Mouse (Mus musculus) ES-E14 (cell line): ENCODE data around the gene Fam180a. TPM values are rescaled to one million over a fixed set of nuclear protein-coding genes. Genes with fewer than 3 reads are reported as not detected.

Experiments
- DNase-seq: peaks from one replicate; pipeline ENCODE4 v3.0.0-alpha.2; 2013; ENCODE audit warnings: low read depth, low spot score
- H3K27ac ChIP-seq: 2 replicates; pipeline ENCODE4 v1.5.1; 2012; ENCODE audit warnings: low read depth, mild to moderate bottlenecking, low read length, moderate library complexity, mixed read lengths; ENCODE audit not compliant: poor library complexity, insufficient read depth, severe bottlenecking
- H3K36me3 ChIP-seq: 2 replicates; pipeline ENCODE4 v1.6.1; 2012; ENCODE audit warnings: mild to moderate bottlenecking, low read length, moderate library complexity, mixed read lengths; ENCODE audit not compliant: control insufficient read depth, poor library complexity, insufficient read depth, severe bottlenecking
- H3K4me1 ChIP-seq, 2 experiments: fragments of 150-350 bp in 1 of 2; sonication (generic) in 1 of 2; 2 replicates each; pipeline ENCODE4 v1.6.1; 2012; ENCODE audit warnings: low read length in 2 of 2, mild to moderate bottlenecking in 1 of 2, mixed read lengths in 1 of 2; ENCODE audit not compliant: control insufficient read depth in 2 of 2, insufficient read depth in 2 of 2, poor library complexity in 1 of 2
- H3K4me3 ChIP-seq, 2 experiments: fragments of 150-350 bp in 1 of 2; sonication (generic) in 1 of 2; 2 replicates each; pipeline ENCODE4 v1.5.1; 2012; ENCODE audit warnings: low read length in 2 of 2, low read depth in 1 of 2, mild to moderate bottlenecking in 1 of 2, mixed read lengths in 1 of 2; ENCODE audit not compliant: insufficient read depth in 1 of 2, poor library complexity in 1 of 2, severe bottlenecking in 1 of 2
- H3K9ac ChIP-seq: 2 replicates; pipeline ENCODE4 v1.6.1; 2012; ENCODE audit warnings: low read depth, mild to moderate bottlenecking, low read length, mixed read lengths; ENCODE audit not compliant: poor library complexity, insufficient read depth, severe bottlenecking
- H3K9me3 ChIP-seq: fragments of 150-350 bp; sonication (generic); 2 replicates; pipeline ENCODE4 v1.6.1; 2012; ENCODE audit warnings: low read depth, mild to moderate bottlenecking, low read length; ENCODE audit not compliant: control insufficient read depth, insufficient read depth
- CHD2 ChIP-seq: IDR thresholded peaks from 2 replicates; pipeline ENCODE4 v1.6.1; 2014; ENCODE audit warnings: mild to moderate bottlenecking, low read depth, low read length, inconsistent platforms
- HCFC1 ChIP-seq: IDR thresholded peaks from 2 replicates; pipeline ENCODE4 v1.6.1; 2012; ENCODE audit warnings: low read length, inconsistent platforms, borderline replicate concordance; ENCODE audit not compliant: insufficient read depth
- MAFK ChIP-seq: IDR thresholded peaks from 2 replicates; pipeline ENCODE4 v1.6.1; 2014; ENCODE audit warnings: mild to moderate bottlenecking, low read depth, low read length, inconsistent platforms; ENCODE audit not compliant: insufficient read depth
- ZC3H11A ChIP-seq: IDR thresholded peaks from 2 replicates; pipeline ENCODE4 v1.6.1; 2012; ENCODE audit warnings: low read depth, mild to moderate bottlenecking, inconsistent platforms, low read length, borderline replicate concordance
- ZNF384 ChIP-seq: IDR thresholded peaks from 2 replicates; pipeline ENCODE4 v1.6.1; 2012; ENCODE audit warnings: low read depth, low read length, inconsistent platforms
- in situ Hi-C, 2 experiments: fragments of 600-800 bp; cut with MboI; formaldehyde crosslinking; loops; one replicate each; pipeline ENCODE4 v1.15.1; 2025; ENCODE audit warnings: low sequenced_read_pairs in 2 of 2, inconsistent platforms in 1 of 2; ENCODE audit not compliant: unreplicated experiment in 2 of 2
- total RNA-seq: library from RNA; depleted of rRNA; stranded (reverse); fragments of 300-350 nt; gene quantifications from 2 replicates; pipeline ENCODE4 v1.2.3, GENCODE M21; 2012

Fam180a gene
- total RNA-seq, 1 experiment, result 0.13 TPM

GRCm38 (mm10) chr6:35334278-35334677 is 8.3 kb upstream of the Fam180a start:
- no peak overlapping the region for H3K9ac ChIP-seq
- no peaks in the 10 kb centered on the region for H3K9me3 ChIP-seq
- H3K36me3 ChIP-seq, result no peaks in the 10 kb centered on the region
- H3K4me3 ChIP-seq, result no peak overlapping the region
- in situ Hi-C loops, result no loop called here
- DNase-seq, result no peak
- TF ChIP-seq ZNF384 (no peak), CHD2 (no peak), ZC3H11A (no peak), HCFC1 (no peak), MAFK (no peak)
- peaks cover 2 to 4% of the 10 kb centered on the region in 2 experiments; a peak in 2 of 4 replicates for H3K4me1 ChIP-seq
- no peak overlapping the region for H3K27ac ChIP-seq

- no peaks in the 10 kb centered on the region for H3K36me3 ChIP-seq
- H3K9me3 ChIP-seq, result no peaks in the 10 kb centered on the region
- TF ChIP-seq HCFC1 (no peak), ZC3H11A (no peak), ZNF384 (no peak), MAFK (no peak), CHD2 (no peak)
- no peak overlapping the region for H3K27ac ChIP-seq
- peaks cover 2 to 4% of the 10 kb centered on the region in 2 experiments; a peak in 2 of 4 replicates for H3K4me1 ChIP-seq
- no peak overlapping the region for H3K4me3 ChIP-seq
- no peak overlapping the region for H3K9ac ChIP-seq
- in situ Hi-C loops, result no loop called here
- DNase-seq, result no peak
Measured at GRCm38 (mm10) chr6:35333632-35334031, 7.7 kb upstream of the Fam180a start.

- no peak for TF ChIP-seq ZNF384
- TF ChIP-seq HCFC1, result no peak
- in situ Hi-C loops, result no loop called here
- Histone ChIP-seq H3K4me1 (0 out of 4 replicates have a peak, but pooled peaks cover 2% of the 10 kb centered on the region in 2 experiments), H3K36me3 (no peaks in the 10 kb centered on the region), H3K27ac (no peak overlapping the region), H3K9me3 (no peaks in the 10 kb centered on the region), H3K9ac (no peak overlapping the region), H3K4me3 (no peak overlapping the region)
- DNase-seq, result no peak
Measured at GRCm38 (mm10) chr6:35330834-35331233, 4.9 kb upstream of the Fam180a start.

DNA sequence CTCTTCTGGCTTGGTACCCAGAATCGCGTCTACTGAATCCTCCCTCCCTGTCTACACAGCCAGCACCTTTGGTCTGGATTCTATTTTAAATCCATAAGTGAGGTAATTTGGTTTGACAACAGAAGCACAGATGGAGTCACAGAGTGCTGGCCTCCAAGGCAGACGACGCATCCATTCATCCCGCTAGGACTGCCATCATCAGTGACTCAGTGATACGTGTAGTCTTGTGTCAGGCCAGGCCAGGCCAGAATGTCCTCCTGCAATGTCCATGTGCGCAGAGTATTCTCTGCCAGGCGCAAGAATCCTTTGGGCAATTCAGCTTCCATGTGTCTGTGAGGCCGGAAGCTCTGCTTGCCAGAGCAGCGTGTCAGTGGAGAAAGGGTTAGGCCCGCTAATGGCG is 4.0 kb upstream of the Fam180a start:
- H3K9ac ChIP-seq, result no peak overlapping the region
- in situ Hi-C loops, result no loop called here
- H3K36me3 ChIP-seq, result no peaks in the 10 kb centered on the region
- TF ChIP-seq ZNF384 (no peak), MAFK (no peak), HCFC1 (no peak), CHD2 (no peak), ZC3H11A (no peak)
- DNase-seq, result no peak
- 0 out of 4 replicates have a peak, but pooled peaks cover 2% of the 10 kb centered on the region in 2 experiments for H3K4me1 ChIP-seq
- no peak overlapping the region for H3K27ac ChIP-seq
- H3K9me3 ChIP-seq, result no peaks in the 10 kb centered on the region
- H3K4me3 ChIP-seq, result no peak overlapping the region

DNA sequence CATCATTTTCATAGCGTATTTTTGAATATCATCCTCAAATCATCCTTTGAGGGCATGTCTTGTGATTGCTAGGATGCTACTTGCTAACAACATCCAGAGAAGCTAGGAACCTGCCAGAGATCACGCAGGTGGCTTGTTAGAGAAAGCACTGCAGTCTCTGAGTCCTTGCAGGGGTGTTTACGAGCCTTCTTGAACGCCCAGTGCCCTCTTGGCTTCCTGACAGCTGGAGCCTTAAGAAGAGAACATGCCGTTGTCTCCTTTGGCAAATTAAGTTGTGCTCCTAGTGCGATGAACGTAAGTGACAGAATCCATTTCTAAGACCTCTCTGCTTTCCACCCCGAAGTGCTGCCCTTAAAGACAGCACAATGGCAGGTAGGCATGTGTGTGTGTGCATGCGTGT is 1.6 kb downstream of the Fam180a start:
- H3K9ac ChIP-seq, result no peak overlapping the region
- DNase-seq, result no peak
- H3K9me3 ChIP-seq, result no peaks in the 10 kb centered on the region
- H3K4me1 ChIP-seq, result no peaks in the 10 kb centered on the region
- H3K36me3 ChIP-seq, result no peaks in the 10 kb centered on the region
- H3K27ac ChIP-seq, result no peak overlapping the region
- in situ Hi-C loops, result no loop called here
- H3K4me3 ChIP-seq, result no peak overlapping the region
- TF ChIP-seq ZNF384 (no peak), CHD2 (no peak)
